Mouse (Mus musculus) adrenal gland, adult 2 months (tissue): Measurements from ENCODE around the gene Alms1. TPM values are rescaled to one million over a fixed set of nuclear protein-coding genes. Genes with fewer than 3 reads are reported as not detected.
"Not testable (repeated sequence)": the region's sequence is repeated elsewhere in the genome, so short reads cannot be mapped to it uniquely, and the experiment has no call there.

Experiments
- DNase-seq: peaks from one replicate; pipeline ENCODE4 v3.0.0; 2021
- long read RNA-seq: library from polyadenylated mRNA; stranded (forward); transcript quantifications from one replicate; pipeline ENCODE4 v2.0.0, GENCODE M21; 2021
- polyA plus RNA-seq: library from polyadenylated mRNA; depleted of rRNA; stranded (reverse); fragments of >200 nt; gene quantifications from 2 replicates; pipeline ENCODE4 v1.2.3, GENCODE M21; 2012; rRNA removed
- total RNA-seq, 2 experiments: library from RNA; stranded (reverse); gene quantifications; 2 replicates each; pipeline ENCODE4 v1.2.3; 2021

Alms1 gene
- total RNA-seq (1 to 10 TPM; 7.2 to 8.5 TPM), polyA plus RNA-seq (0.31 and 0.39 TPM in 2 replicates)
- long read RNA-seq, result 0 reads

DNA sequence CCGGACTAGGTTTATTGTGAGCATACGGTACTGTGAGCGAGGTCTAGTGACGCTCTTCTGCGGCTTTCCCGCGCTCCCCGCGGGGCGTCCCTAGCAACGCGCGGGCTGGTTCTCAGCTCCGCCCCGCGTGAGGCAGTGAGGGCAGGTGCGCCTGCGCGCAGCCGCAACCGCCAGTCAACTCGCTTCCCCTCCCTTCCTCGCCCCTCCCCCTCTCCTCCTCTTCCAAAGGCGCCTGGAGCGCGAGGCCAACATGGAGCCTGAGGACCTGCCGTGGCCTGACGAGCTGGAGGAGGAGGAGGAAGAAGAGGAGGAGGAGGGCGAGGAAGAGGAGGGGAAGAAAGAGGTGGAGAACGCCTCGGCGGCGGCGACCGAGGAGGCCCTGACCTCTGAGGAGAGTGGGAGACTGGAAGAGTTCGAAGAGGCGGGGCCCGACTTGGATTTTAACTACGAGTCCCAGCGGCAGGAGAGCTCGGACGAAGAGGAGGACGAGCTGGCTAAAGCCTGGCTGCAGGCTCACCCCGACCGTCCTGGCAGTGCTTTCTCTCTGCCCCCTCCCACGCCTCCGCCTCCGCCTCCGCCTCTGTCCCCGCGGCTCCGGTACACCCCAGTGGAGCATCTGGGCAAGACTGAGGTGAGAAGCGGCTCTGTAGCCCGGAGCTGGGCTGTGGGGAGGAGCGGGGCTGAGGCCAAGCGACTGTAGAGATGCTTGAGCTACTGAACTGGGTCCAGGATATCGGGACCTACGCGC lies at the start of gene Alms1:
Alms1 (plus strand) TSS at position 136 of the 748 bp plus-strand sequence.
- peak; percentile 97 for DNase-seq

DNA sequence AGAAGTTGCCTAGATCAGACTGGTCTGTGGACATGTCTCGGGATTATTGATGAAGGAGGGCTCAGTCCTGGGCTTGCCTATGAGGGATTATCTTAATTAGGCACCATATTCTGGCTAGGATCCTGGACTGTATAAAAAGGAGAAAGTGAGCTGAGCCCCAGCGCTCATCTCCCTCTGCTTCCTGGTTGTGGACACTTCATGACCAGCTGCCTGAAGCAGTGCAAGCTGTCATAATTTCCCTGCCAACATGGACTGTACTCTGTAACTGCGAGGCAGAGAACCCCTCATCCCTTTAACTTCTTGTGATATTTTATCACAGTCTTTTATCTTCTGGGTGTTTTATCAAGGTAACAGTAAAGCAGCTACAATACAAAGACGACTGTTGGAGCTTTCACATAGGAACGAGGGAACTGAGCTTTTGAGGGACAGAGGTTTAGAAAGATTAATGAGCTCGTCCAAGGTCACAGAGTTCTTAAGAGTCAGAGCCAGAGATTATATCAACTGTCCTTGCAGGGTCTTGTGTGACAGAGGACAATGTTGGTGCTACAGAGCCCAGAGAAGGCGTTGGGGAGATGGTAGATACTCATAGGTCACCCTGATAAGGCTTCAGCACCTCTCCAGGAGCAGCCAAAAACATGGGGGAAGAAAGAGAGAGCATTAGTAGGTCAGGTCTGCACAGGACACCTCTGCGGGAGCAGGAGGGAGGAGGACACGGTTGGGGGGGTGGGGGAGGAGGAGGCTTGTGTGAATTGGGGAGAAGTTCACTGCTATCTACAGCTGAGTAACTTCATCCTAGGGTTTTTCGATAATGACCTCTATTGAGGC lies 43.8 kb upstream of the Alms1 start:
- DNase-seq, result no peak

DNA sequence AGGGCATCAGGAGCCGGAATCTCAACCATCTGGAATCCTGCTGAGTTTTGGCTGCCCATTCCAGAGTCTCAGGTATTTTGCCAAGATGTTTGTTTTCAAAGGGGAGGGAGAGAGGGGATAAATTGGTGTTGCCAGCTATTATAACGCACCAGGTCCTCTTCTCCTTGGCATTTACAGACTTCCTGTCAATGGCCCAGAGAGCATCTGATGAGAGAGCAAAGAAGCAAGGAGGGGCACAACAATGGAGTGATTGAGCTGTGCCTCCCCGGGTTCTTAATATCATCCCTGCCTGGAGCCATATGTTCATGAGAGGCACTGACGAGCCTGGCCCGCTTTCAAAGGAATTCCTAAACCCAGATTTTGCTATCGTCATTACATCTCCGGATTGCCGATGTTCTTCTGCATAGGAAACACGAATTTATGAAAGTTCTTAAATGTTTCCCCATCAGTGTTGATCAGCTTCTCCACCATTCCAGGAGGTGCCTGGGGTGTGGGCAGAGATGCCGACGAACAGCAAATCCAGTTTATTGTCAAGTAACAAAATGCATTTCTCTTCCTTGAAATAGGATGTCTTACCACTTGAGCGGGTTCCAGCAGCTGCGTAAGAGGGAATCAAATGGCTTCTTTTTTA lies 43.0 kb upstream of the Alms1 start:
- no peak for DNase-seq

DNA sequence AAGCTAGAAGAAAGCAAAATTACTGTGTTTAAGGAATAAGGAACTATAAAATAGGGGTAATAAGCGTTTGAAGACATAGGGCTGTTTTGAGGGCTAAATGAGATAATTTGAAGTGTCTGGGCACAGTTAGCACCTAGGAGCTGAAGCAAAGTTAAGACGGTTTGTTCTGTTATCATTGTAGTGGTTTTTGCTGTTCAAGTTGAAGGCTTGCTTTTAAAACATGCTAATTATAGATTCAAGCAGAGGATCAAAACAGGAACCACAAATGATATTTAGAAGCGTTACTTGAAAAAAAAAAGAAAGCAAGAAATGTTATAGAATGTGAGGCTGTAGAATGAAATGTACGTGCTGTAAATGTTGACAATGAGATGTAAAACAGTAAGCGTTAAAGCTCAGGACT lies 39.7 kb upstream of the Alms1 start:
- no peak for DNase-seq

DNA sequence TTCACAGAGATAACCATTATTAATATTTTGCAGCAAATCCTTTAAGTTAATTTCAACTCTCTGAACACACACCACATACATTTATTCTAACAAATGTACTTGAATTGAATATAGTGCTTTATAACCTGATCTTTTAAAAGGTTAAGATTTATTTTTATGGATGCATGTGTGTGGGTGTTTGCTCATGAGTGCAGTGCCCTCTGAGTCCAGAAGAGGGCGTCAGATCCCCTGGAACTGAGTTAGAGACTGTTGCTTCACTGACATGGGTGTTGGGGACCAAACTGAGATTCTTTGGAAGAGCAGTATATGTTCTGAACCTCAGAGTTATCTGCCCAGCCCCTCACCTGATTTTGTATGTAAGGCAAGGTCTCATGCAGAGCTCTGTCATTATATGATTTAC lies 25.0 kb upstream of the Alms1 start:
- DNase-seq, result no peak

DNA sequence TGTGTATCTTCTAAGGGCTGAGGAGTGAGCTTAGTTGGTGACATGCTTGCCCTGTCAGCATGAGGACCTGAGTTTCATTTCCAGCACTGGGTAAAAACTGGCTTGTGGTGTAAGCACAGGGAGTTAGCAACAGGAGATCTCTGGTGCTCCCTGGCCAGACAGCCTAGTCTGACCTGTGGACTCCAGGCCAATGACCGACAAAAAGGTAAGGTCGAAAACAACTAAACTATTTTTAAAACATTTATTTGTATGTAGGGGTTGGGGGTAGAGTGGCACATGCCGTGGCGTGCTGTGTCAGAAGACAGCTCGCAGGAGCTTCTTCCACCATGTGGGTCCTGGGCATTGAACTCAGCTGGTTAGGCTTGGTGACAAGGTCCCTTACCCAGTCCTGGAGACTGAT lies 14.5 kb upstream of the Alms1 start:
- no peak for DNase-seq

DNA sequence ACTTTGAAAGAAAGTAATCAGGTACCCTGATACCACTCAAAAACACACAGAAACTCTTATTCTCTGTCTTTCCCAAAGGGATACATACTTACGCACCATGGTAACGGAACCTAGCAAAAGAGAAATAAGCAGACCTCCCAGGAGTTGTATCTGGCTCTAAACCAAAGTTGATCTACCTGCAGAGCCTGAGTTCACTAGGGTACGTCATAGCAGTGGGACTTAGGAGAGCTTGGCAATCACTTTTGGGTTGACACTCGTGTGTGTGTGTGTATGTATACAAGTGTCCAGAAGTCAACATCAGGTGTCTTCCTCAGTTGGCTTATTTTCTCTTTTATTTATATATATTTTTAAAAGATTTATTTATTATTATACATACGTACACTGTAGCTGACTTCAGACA lies 5.6 kb upstream of the Alms1 start:
- DNase-seq, result no peak

DNA sequence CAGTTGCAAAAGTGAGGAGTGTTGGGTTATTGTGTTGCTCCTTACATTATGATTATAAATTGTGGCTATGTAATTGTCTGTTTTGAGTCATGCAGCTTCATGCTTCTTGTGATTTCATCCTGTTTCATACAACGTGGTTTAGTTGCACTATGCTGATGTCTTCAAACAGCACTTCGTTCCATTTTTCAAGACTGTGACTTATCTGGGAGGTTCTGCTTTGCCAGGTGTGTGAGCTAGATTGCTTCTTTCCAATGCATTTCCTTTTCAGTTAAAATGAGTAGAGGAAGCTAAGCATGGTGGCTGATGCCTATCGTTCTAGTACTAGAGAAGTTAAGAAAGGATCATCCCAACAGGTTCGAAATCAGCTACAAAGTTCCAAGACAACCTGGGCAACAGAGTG lies 2.7 kb upstream of the Alms1 start:
- no peak for DNase-seq

DNA sequence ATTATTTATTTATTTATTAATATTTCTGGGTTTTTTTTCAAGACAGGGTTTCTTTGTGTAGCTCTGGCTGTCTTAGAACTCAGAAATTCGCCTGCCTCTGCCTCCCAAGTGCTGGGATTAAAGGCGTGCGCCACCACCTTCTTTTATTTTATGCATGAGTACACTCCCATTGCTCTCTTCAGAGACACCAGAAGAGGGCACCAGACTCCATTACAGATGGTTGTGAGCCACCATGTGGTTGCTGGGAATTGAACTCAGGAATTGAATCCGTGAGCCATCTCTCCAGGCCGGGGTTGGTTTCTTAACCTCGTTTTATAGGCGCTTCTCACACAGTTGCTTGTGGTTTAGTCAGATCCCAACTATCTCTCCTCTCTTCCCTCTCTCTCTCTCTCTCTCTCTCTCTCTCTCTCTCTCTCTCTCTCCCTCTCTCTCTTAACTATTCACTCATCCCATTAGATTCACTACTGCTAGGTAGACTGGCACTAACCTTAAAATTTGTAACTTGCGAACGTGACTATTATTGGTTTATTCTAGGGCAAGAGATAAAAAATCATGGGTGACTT lies 445 bp upstream of the Alms1 start:
- no peak for DNase-seq

DNA sequence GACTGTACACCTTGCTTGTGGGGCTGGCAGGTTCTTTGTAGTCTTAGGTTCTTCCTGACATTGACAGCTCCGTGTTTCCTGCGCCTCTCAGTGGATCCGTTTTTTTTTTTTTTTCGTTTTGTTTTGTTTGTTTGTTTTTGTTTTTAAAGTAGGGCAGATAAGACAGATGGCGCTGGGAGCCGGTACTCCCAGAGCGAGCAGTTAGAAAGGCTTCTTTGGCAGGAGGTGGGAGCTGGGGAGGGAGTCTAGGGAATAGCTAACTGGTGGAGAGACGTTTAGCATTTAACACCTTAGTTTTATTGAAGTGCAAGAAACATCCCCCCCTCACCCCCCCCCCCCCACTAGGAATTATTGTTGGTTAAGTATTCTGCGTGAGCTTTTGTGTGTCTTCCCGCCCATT lies 833 bp downstream of the Alms1 start:
- DNase-seq, result no peak

DNA sequence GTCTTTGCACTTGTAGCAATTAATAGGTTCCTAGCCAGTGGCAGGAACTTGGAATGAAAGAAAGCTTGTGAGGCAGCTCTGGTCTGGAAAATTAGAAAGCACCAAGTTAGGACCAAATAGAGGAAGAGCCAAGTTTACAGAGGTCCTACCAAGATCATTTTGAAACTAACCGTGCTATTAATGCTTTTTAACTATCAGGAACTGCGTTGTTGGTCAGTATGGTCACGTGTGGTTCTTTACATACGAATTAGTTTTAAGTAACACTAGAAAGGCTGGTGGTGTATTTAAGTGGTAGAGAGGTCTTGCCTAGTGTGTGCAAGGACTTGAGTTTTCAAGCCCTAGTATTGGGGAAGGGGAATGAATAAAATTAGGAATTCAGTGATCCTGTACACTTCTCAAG lies 1.2 kb downstream of the Alms1 start:
- DNase-seq, result no peak

DNA sequence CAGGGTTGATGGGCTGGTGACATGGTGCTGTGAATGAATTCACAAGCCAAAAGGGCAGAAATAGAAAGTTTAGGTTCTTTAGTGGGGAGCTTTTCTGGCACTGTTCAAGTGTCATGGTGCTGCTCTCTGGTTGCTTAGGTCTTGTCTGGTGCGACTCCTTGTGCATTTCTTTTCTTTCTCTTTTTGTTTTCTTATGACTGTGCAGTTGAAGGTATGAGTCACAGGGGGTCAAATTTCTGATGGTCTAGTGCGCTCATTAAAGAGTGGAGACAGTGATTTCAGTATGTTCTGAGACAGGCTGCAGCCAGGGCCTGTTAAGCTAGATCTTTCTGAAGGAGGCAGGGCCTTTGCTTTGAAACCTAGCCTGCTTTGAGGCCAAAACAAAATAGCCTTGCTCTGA lies 2.8 kb downstream of the Alms1 start:
- DNase-seq, result no peak

DNA sequence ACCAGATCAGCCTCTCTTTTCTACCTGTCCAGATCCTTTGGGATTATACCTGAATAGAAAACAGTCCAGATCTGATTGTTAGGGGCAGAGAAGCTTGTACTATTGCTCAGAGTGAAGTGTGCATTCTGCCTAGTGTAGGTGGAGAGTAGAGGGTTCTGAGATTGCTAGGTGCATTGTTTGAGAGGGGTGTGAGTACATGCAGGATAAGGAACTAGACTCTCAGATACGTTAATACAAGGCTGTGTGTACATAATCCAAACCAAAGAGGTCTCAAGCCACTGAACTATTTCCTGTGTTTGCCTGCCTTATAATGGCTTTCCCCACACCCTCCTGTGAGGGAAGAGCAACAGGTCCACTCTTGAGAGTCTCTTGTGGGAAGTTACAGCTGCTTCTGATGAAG lies 12.0 kb downstream of the Alms1 start:
- no peak for DNase-seq

DNA sequence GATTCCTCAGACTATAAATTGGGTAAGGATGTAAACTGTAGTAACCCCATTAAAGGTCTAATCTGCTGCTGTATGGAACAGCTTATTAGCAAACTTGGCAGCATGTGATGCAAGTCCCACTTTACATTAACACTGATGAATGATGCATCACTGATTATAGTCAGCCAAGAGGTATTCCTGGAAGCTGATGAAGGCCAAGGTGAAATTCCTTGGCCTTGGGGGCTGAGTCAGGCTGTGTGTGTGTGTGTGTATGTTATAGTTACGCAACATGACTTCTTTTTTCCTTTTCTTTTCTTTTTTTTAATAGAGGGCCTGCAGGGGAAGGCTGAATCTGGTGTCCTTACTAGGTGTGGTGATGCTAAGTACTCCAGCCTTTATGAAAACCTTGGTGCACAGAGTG lies 23.2 kb downstream of the Alms1 start:
- DNase-seq, result peak; percentile 59

DNA sequence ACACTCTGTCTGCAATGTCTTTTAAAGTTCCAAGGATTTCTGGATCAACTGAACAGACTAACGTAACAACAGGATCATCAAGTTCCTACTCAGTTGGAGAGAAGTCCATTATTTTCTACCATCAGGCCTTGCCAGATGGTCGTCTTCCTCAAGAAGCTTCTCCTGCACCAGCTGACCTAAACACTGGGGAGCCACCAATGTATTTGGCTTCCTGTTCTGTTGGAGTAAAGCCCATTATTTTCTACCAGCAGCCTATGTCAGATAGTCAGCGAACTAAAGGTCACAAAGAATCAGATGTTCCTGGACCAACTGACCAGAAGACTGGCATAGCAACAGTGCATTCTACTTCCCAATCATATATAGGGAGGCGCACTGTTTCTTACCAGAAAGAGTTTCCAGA lies 33.5 kb downstream of the Alms1 start:
- no peak for DNase-seq

DNA sequence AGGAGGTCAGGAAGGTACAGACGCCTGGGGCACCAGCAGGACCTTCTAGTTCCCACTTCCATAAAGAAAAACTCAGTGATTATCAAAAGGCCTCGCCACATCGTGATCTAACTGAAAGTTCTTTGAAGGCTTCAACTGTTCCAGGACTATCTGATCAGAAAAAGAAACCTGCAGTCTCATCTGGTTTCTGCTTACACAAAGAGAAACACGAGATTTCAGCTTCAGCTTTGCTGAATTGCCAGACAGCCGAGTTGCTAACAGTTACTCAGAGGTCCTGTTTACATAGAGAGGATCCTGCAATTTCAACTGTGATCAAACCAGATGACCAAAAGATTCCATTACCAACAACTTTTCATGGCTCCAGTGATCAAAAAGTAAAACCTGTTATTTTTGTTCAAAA lies 34.3 kb downstream of the Alms1 start:
- no peak for DNase-seq

DNA sequence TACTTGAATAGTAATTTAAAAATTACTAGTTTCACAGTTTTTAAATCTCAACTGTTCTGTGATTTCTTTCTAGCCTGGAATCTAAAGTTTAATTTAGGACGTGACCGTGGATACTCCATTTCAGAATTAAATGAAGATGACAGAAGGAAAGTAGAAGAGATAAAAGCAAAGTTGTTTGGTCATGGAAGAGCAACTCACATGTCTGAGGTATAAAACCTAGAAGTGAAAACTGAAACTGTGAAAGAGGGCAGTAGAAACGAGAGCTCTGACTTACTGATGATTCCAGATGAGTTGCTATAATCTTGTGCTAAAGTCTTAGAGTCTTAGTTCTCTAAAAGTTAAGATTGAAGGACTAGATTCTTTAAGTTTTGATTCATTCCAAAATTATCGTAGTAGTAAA lies 37.2 kb downstream of the Alms1 start:
- DNase-seq, result no peak

DNA sequence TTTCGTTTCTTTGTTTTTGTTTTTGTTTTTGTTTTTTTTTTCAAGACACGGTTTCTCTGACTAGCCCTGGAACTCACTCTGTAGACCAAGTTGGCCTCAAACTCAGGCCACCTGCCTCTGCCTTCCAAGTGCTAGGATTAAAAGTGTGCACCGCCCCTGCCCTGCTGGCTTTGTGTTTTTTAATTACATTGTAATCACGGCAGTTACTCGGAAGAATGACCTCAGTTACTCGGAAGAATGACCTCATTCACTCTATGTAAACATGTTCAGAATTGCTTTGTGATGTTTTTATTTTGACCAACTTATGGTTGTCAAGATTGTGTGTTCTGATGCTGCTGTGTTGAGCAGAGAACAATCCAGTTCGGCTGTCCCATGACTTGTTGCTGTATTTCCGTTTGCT lies 45.8 kb downstream of the Alms1 start:
- no peak for DNase-seq

DNA sequence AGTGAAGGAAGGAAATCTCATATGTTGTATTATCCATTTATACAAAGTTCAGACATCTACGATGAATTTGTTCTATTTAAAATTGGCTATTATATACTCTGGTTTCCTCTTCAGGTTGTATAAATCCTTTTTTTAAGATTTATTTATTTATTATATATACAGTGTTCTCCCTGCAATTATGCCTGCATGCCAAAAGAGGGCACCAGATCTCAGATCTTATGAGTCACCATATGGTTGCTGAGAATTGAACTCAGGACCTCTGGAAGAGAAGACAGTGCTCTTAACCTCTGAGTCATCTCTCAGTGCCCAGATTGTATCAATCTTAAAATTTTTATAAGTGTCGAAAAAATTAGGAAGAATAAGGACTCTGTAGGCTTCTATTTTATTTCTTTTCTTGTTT lies 65.9 kb downstream of the Alms1 start:
- no peak for DNase-seq

DNA sequence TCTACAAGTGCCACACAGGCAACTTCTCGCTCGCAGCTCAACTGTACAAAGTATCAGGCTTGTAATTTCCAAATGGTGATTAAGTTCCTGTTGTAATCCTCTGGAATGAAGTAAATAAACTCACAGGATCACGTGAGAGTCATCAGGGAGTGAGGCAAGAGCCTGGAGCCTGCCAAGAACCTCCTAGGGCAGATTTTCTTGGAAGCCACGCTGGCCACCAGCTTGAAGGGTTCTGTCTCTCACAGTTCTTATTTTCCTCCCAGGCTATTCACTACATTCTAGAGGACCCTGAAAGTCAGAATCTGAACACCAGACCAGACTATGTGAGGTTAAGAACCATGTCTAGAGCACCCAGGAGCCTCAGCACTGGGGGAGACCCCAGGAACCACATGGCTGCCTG lies 114.6 kb downstream of the Alms1 start:
- DNase-seq, result peak; percentile 75

DNA sequence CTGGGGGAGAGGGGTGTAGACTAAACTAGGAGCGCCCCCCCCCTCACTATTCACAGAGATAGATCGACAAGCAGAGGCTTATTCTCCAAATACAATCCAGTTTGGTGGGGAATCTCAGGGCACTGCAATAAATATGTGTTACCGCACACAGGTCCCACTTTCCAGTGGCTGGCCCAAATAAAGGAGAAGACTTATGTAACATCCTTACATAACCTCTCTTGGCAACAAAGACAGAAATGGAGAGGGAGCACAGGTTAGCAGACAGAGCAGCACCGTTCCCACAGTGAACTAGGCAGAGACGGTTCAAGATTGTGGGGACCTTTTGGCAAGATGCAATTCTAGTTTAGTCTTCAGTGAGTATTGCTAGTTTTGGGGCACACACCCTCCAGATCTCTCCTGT lies 121.9 kb downstream of the Alms1 start:
- not testable (repeated sequence) for DNase-seq

DNA sequence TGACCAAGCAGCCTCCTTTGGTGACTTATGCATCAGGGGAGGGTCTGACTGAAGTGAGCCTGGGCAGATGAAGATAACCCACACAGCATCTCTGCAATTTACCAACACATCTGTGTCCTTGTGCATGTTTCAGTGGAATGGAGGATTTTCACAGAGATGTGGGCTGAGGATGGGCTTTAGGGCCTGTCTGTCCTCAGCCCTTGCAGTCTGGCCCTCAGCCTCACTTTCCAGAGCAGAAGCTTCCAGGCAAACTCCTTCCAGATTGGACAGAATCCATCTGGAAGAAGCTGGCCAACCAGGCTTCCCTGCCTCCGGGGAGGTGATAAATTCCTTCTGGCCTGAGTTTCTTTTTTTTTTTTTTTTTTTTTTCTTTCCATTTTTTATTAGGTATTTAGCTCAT lies 122.3 kb downstream of the Alms1 start:
- not testable (repeated sequence) for DNase-seq

DNA sequence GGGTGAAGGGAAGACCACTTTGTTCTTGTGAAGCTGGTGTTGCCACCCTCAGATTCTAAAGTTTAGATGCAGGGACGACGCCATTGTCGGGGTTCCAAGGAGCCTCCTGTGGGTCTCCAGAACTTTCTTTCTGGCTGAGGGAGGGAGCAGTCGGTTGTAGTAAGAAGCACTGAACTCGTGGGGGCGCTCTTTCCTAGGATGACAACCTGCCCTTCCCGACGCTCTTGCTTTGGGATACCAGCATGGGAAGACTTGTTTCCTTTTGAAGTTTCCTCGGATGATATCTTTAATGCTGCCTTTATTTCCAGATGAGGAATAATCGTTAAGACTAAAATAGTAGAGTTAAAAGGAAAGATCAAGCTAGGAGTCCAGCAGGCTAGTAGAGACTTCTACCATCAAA lies 125.8 kb downstream of the Alms1 start, which contains the start of gene Nat8f7:
Nat8f7 (minus strand) TSS at position 101 of the 400 bp plus-strand sequence.
- DNase-seq, result not testable (repeated sequence)
